Mouse (Mus musculus): ENCODE measurements around the gene Gm49388. TPM values are rescaled to one million over a fixed set of nuclear protein-coding genes. Genes with fewer than 3 reads are reported as not detected.

Gm49388 gene
- polyA plus RNA-seq, 1 experiment from 2014 or later = not detected

DNA sequence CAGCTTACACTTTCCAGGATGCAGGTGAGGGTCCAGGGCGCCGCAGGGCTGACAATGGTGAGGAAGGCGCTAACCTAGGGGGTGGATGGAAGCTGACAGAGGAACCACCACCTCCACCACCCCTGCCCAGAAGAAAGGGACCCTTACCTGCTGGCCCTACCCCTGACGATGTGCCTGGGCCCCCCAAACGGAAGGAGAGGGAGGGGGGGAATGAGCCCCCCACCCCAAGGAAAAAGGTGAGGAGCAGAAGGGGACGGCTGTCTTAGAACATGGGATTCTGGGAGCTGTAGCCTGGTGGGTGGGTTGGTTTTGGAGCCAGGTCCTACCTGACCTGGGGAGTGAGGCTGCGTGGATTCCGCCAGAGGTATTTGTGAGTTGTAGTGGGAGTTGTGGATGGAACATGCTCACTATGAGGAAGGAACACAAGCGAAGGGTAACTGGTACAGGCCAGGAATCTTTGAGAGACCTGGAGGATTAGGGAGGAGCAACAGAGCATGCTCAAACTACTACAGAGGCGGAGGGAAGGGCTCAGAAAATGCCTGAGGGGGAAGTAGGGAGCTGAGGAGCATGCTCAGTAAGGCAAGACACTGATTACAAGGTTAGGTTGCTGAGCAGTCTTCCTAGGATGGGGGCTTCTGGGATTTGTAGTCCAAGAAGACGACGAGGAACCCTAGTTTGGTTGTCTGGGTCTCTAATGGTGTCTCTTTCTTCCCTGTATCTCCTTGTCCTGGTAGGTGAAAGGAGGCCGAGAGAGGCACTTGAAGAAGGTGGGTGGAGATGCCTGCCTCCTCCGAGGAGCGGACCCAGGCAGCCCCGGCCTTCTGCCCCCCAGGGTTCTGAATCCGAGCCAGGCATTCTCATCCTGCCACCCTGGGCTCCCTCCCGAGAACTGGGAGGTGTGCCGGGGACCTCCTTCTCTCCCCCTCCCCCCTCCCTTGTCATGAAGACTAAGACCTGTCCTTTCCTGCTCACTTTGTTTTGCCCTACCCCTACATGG is 35.0 kb upstream of the Gm49388 start:
- Histone ChIP-seq H3K27me3 (ENCODE audit: control insufficient read depth, insufficient read depth, low read length) (no peaks in the 10 kb centered on the region), H3K4me3 (ENCODE audit: low read depth, low read length) (no peak overlapping the region), H3K9me3 (ENCODE audit: control insufficient read depth, low read length) (no peaks in the 10 kb centered on the region), H3K9ac (ENCODE audit: low read length) (no peak overlapping the region), H3K36me3 (ENCODE audit: control insufficient read depth, insufficient read depth, low read length) (peaks cover 16% of the 10 kb centered on the region), H3K4me2 (ENCODE audit: low read depth, low read length, severe bottlenecking) (no peak overlapping the region), H3K27ac (ENCODE audit: low read depth, low read length) (no peak overlapping the region), H3K4me1 (replicated peaks; ENCODE audit: control insufficient read depth, insufficient read depth, low read length) (no peaks in the 10 kb centered on the region; the same call in 1 of the 2 replicates)
- no peak for DNase-seq (ENCODE audit: low spot score)
- WGBS = 83% methylated on average over 19 of the region's 19 CpGs
- no peak for ATAC-seq (replicated peaks; ENCODE audit: low FRiP score)

DNA sequence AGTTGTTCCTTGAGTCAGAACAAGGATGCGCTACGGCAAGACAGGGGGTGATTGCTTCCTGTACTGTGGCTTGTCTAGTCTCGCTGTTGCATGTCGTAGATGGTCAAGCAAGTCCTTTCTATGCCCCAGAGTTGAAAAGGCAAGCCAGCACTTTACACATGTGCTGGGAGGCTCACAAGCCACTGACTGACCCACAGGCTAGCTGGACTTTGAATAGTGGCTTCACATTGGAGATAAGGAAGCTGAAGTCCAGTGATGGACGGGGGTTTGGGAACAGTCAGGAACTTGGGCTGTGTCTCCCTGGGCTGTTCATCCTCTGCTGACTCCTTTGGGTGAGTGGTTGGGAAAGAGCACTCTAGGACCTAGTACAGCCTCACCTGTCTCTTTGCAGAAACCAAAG is 33.8 kb upstream of the Gm49388 start:
- H3K36me3 ChIP-seq (ENCODE audit: control insufficient read depth, insufficient read depth, low read length) = peaks cover 16% of the 10 kb centered on the region
- H3K27me3 ChIP-seq (ENCODE audit: control insufficient read depth, insufficient read depth, low read length) = no peaks in the 10 kb centered on the region
- H3K4me1 ChIP-seq (replicated peaks; ENCODE audit: control insufficient read depth, insufficient read depth, low read length) = no peaks in the 10 kb centered on the region; the same call in 1 of the 2 replicates
- no peak overlapping the region for H3K4me2 ChIP-seq (ENCODE audit: low read depth, low read length, severe bottlenecking)
- WGBS = 94% methylated on average over 5 of the region's 5 CpGs
- no peaks in the 10 kb centered on the region for H3K9me3 ChIP-seq (ENCODE audit: control insufficient read depth, low read length)
- ATAC-seq (replicated peaks; ENCODE audit: low FRiP score) (no peak), DNase-seq (ENCODE audit: low spot score) (no peak)
- no peak overlapping the region for H3K4me3 ChIP-seq (ENCODE audit: low read depth, low read length)
- no peak overlapping the region for H3K9ac ChIP-seq (ENCODE audit: low read length)
- H3K27ac ChIP-seq (ENCODE audit: low read depth, low read length) = no peak overlapping the region

DNA sequence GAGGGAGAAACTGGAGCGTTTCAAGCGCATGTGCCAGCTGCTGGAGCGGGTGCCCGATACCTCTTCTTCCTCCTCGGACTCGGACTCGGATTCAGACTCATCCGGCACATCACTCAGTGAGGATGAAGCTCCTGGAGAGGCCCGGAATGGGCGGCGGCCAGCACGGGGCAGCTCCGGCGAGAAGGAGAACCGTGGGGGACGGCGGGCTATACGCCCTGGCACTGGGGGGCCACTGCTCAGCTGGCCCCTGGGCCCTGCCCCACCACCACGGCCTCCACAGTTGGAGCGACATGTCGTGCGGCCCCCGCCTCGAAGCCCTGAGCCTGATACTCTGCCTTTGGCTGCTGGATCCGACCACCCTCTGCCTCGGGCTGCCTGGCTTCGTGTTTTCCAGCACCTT is 33.3 kb upstream of the Gm49388 start:
- peaks cover 16% of the 10 kb centered on the region for H3K36me3 ChIP-seq (ENCODE audit: control insufficient read depth, insufficient read depth, low read length)

DNA sequence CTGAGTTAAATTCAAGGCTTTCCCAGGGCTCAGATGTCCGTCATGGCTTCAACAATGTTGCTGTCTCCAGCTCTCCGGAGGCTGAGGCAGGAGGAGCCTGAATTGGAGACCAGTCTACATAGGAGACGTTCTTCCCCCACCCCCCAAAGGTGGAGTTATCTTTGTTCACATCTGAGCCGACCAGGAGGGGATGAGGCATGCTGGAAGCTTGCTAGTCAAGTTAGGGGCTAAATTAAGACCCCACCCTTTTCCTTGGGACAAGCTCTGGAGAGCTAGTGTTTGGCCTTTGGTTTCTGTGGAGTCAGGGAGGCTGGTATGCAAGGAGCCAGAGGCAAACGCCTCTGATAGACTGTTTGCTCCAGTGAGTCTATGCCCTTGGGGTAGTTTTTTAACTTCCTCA is 32.2 kb upstream of the Gm49388 start:
- no peaks in the 10 kb centered on the region for H3K4me1 ChIP-seq (replicated peaks; ENCODE audit: control insufficient read depth, insufficient read depth, low read length)
- no peak overlapping the region for H3K9ac ChIP-seq (ENCODE audit: low read length)
- 77% methylated on average over 5 of the region's 5 CpGs for WGBS
- H3K27ac ChIP-seq (ENCODE audit: low read depth, low read length) = no peak overlapping the region
- DNase-seq (ENCODE audit: low spot score) (no peak), ATAC-seq (replicated peaks; ENCODE audit: low FRiP score) (no peak)
- no peak overlapping the region for H3K4me3 ChIP-seq (ENCODE audit: low read depth, low read length)
- no peaks in the 10 kb centered on the region for H3K9me3 ChIP-seq (ENCODE audit: control insufficient read depth, low read length)
- H3K27me3 ChIP-seq (ENCODE audit: control insufficient read depth, insufficient read depth, low read length) = no peaks in the 10 kb centered on the region
- no peak overlapping the region for H3K4me2 ChIP-seq (ENCODE audit: low read depth, low read length, severe bottlenecking)
- peaks cover 16% of the 10 kb centered on the region for H3K36me3 ChIP-seq (ENCODE audit: control insufficient read depth, insufficient read depth, low read length)

More for the DNA sequence above, 33.3 kb upstream of the Gm49388 start:
- Histone ChIP-seq H3K9ac (ENCODE audit: low read length) (no peak overlapping the region), H3K9me3 (ENCODE audit: control insufficient read depth, low read length) (no peaks in the 10 kb centered on the region), H3K4me3 (ENCODE audit: low read depth, low read length) (no peak overlapping the region), H3K4me2 (ENCODE audit: low read depth, low read length, severe bottlenecking) (no peak overlapping the region), H3K4me1 (replicated peaks; ENCODE audit: control insufficient read depth, insufficient read depth, low read length) (no peaks in the 10 kb centered on the region; the same call in 1 of the 2 replicates), H3K27me3 (ENCODE audit: control insufficient read depth, insufficient read depth, low read length) (no peaks in the 10 kb centered on the region), H3K27ac (ENCODE audit: low read depth, low read length) (no peak overlapping the region)
- ATAC-seq (replicated peaks; ENCODE audit: low FRiP score) (no peak), DNase-seq (ENCODE audit: low spot score) (no peak)
- WGBS = 96% methylated on average over 27 of the region's 27 CpGs

DNA sequence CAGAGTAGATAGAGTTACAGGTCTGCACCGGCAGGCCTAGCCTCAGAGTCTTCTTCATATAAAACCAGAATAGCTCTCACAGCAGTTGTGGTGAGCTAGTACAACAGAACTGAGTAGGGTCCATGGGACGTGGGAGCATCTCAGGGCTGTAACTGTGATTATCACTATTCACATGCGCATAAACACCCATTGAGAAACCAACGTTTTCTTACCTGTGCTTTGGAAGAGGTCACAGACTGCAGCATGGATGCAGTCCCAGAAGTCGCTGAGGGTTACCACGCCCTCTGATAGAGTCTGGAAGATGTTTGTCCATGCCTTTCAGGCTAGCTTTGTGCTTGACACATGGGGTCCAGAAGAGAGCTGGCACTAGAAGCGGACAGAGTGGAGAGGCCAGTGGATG is 31.7 kb upstream of the Gm49388 start:
- Histone ChIP-seq H3K27ac (ENCODE audit: low read depth, low read length) (no peak overlapping the region), H3K4me1 (replicated peaks; ENCODE audit: control insufficient read depth, insufficient read depth, low read length) (no peaks in the 10 kb centered on the region), H3K36me3 (ENCODE audit: control insufficient read depth, insufficient read depth, low read length) (peaks cover 16% of the 10 kb centered on the region), H3K4me2 (ENCODE audit: low read depth, low read length, severe bottlenecking) (no peak overlapping the region), H3K4me3 (ENCODE audit: low read depth, low read length) (no peak overlapping the region), H3K9me3 (ENCODE audit: control insufficient read depth, low read length) (no peaks in the 10 kb centered on the region), H3K9ac (ENCODE audit: low read length) (no peak overlapping the region), H3K27me3 (ENCODE audit: control insufficient read depth, insufficient read depth, low read length) (no peaks in the 10 kb centered on the region)
- DNase-seq (ENCODE audit: low spot score) (no peak), ATAC-seq (replicated peaks; ENCODE audit: low FRiP score) (no peak)
- 92% methylated on average over 7 of the region's 7 CpGs for WGBS

DNA sequence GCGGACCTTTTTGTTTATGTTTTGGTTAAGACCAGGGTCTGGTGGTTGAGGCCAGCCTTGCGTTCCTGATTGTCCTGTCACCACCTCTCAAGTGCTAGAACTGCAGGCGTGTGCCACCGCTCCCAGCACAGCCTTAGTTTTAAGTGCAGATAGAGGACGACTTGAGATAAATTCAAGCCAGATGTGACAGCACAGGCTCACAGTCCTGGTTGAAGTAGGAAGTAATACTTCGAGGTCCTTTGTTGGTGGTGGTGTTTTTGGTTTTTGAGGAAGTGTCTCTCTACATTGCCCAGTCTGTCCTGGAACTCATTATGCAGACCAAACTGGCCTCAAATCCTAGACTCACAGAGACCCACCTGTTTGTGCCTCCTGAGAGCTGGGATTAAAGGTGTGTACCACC is 25.7 kb upstream of the Gm49388 start:
- peaks cover 8% of the 10 kb centered on the region for H3K36me3 ChIP-seq (ENCODE audit: control insufficient read depth, insufficient read depth, low read length)
- no peaks in the 10 kb centered on the region for H3K9me3 ChIP-seq (ENCODE audit: control insufficient read depth, low read length)
- 80% methylated on average over 6 of the region's 6 CpGs for WGBS
- no peaks in the 10 kb centered on the region for H3K27me3 ChIP-seq (ENCODE audit: control insufficient read depth, insufficient read depth, low read length)
- H3K9ac ChIP-seq (ENCODE audit: low read length) = no peak overlapping the region
- H3K27ac ChIP-seq (ENCODE audit: low read depth, low read length) = no peak overlapping the region
- no peaks in the 10 kb centered on the region for H3K4me1 ChIP-seq (replicated peaks; ENCODE audit: control insufficient read depth, insufficient read depth, low read length)
- H3K4me2 ChIP-seq (ENCODE audit: low read depth, low read length, severe bottlenecking) = no peak overlapping the region
- no peak overlapping the region for H3K4me3 ChIP-seq (ENCODE audit: low read depth, low read length)
- ATAC-seq (replicated peaks; ENCODE audit: low FRiP score) (no peak), DNase-seq (ENCODE audit: low spot score) (no peak)

DNA sequence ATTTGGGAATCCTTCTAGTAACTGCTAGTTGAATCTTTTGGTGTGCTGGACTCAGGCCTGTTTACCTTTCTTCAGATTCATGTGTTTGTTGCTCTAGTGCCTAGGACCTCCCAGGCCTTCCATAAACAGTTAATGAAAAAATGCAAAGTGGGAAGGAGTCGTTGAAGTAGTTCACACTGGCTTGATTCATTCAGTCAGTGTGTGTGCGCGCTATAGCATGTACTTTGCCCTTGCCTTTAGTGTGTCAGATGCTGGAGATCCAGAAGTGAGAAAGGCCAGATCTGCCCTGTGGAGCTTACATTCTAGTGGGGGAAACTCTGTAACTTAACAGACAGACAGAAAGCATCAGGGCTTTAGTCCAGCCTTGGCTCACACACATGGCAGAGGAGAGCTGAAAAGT is 24.9 kb upstream of the Gm49388 start:
- no peak overlapping the region for H3K4me2 ChIP-seq (ENCODE audit: low read depth, low read length, severe bottlenecking)
- H3K27me3 ChIP-seq (ENCODE audit: control insufficient read depth, insufficient read depth, low read length) = no peaks in the 10 kb centered on the region
- no peak overlapping the region for H3K4me3 ChIP-seq (ENCODE audit: low read depth, low read length)
- no peak overlapping the region for H3K9ac ChIP-seq (ENCODE audit: low read length)
- H3K27ac ChIP-seq (ENCODE audit: low read depth, low read length) = no peak overlapping the region
- ATAC-seq (replicated peaks; ENCODE audit: low FRiP score) = no peak
- H3K9me3 ChIP-seq (ENCODE audit: control insufficient read depth, low read length) = no peaks in the 10 kb centered on the region
- WGBS = 96% methylated on average over 3 of the region's 3 CpGs
- no peaks in the 10 kb centered on the region for H3K4me1 ChIP-seq (replicated peaks; ENCODE audit: control insufficient read depth, insufficient read depth, low read length)
- no peak for DNase-seq (ENCODE audit: low spot score)
- peaks cover 6% of the 10 kb centered on the region for H3K36me3 ChIP-seq (ENCODE audit: control insufficient read depth, insufficient read depth, low read length)

DNA sequence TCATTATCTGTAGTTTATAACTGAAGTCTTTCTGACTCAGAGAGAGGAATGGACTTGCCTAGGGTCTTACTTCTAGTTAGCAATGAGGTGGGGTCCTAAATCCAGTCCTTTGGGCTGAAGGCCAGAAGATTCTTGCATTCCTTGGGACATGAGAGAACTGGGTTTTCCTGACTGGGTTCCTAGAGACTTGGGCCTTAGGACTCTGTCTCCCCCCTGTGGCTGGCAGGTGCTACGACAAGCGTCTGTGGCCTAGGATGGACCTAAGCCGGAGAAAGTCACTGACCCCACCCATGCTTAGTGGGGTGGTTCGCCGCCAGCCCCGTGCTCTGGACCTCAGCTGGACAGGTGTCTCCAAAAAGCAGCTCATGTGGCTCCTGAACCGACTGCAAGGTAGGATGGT is 24.4 kb upstream of the Gm49388 start:
- 52% methylated on average over 7 of the region's 7 CpGs for WGBS
- H3K4me2 ChIP-seq (ENCODE audit: low read depth, low read length, severe bottlenecking) = no peak overlapping the region
- no peak overlapping the region for H3K9ac ChIP-seq (ENCODE audit: low read length)
- H3K4me3 ChIP-seq (ENCODE audit: low read depth, low read length) = no peak overlapping the region
- no peaks in the 10 kb centered on the region for H3K4me1 ChIP-seq (replicated peaks; ENCODE audit: control insufficient read depth, insufficient read depth, low read length)
- H3K36me3 ChIP-seq (ENCODE audit: control insufficient read depth, insufficient read depth, low read length) = peaks cover 6% of the 10 kb centered on the region
- peak; percentile 81 for DNase-seq (ENCODE audit: low spot score)
- H3K27me3 ChIP-seq (ENCODE audit: control insufficient read depth, insufficient read depth, low read length) = no peaks in the 10 kb centered on the region
- no peaks in the 10 kb centered on the region for H3K9me3 ChIP-seq (ENCODE audit: control insufficient read depth, low read length)
- H3K27ac ChIP-seq (ENCODE audit: low read depth, low read length) = no peak overlapping the region
- ATAC-seq (replicated peaks; ENCODE audit: low FRiP score) = no peak

DNA sequence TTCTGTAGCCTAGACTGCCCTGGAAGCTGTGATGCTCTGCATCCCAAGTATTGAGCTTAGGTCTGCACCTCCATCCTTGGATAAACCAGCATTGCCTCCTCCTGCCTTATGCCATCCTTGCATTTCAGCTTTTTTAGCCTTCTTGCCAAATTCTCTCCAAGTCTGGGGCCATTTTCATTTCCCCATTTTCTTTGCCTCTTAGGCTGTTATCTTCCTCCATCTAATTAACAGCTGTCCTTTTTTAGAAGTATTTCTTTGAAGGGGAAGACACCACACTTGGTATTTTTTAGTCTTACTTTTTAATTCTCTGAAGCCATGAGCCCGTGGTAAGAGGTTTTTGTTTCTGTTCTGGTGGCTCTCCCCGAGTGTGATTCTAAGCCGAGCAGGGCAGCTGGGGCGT is 21.8 kb upstream of the Gm49388 start:
- H3K4me3 ChIP-seq (ENCODE audit: low read depth, low read length) = no peak overlapping the region
- H3K4me2 ChIP-seq (ENCODE audit: low read depth, low read length, severe bottlenecking) = no peak overlapping the region
- peaks cover 3% of the 10 kb centered on the region; the same call in 1 of the 2 replicates for H3K4me1 ChIP-seq (replicated peaks; ENCODE audit: control insufficient read depth, insufficient read depth, low read length)
- H3K9me3 ChIP-seq (ENCODE audit: control insufficient read depth, low read length) = no peaks in the 10 kb centered on the region
- H3K27me3 ChIP-seq (ENCODE audit: control insufficient read depth, insufficient read depth, low read length) = no peaks in the 10 kb centered on the region
- DNase-seq (ENCODE audit: low spot score) (no peak), ATAC-seq (replicated peaks; ENCODE audit: low FRiP score) (no peak)
- H3K36me3 ChIP-seq (ENCODE audit: control insufficient read depth, insufficient read depth, low read length) = peaks cover 10% of the 10 kb centered on the region; the same call in 1 of the 2 replicates
- no peak overlapping the region for H3K27ac ChIP-seq (ENCODE audit: low read depth, low read length)
- WGBS = 90% methylated on average over 4 of the region's 4 CpGs
- no peak overlapping the region for H3K9ac ChIP-seq (ENCODE audit: low read length)
